Mouse (Mus musculus) C2C12 (cell line): ENCODE measurements around the gene Styxl1.

Experiments used
- CTCF ChIP-seq: IDR thresholded peaks from one replicate; pipeline ENCODE4 v1.5.1; 2011; ENCODE audit not compliant: control insufficient read depth, insufficient read depth, insufficient read length
- USF1 ChIP-seq: IDR thresholded peaks from one replicate; pipeline ENCODE4 v1.6.1; 2011; ENCODE audit warnings: low read depth, mild to moderate bottlenecking, control low read depth, moderate library complexity

GRCm38 (mm10) chr5:135818491-135818890 lies 40.3 kb upstream of the Styxl1 start:
- TF ChIP-seq USF1 (peak; percentile 56), CTCF (no peak)
